Comparison of ENCODE assay signal across 8 mouse cellular contexts in genomic region chr15:7813531-7814370, GRCm38 (mm10). TPM values are rescaled to one million over a fixed set of nuclear protein-coding genes. Genes with fewer than 3 reads are reported as not detected.
DNase-seq lines count a peak whose midpoint lies in the region; ATAC-seq and TF ChIP-seq lines count a peak whose summit lies in the region.

No protein-coding gene starts in this region.

- peaks cover 14% of the 10 kb centered on the region; the same call in 1 of the 2 replicates for H3K4me1 ChIP-seq in heart, embryonic 11.5 days (ENCODE audit: control insufficient read depth, insufficient read depth, low read length)
- H3K4me1 ChIP-seq in forebrain, embryonic 16.5 days (replicated peaks; ENCODE audit: control insufficient read depth, insufficient read depth, low read length) = peaks cover 37% of the 10 kb centered on the region
- H3K4me1 ChIP-seq in limb, embryonic 14.5 days (ENCODE audit: control insufficient read depth, insufficient read depth, low read length) = peaks cover 25% of the 10 kb centered on the region
- peaks cover 27% of the 10 kb centered on the region for H3K4me1 ChIP-seq in olfactory bulb, adult 2 months (ENCODE audit: control insufficient read depth, insufficient read depth, low read length)

- no peak overlapping the region for H3K27ac ChIP-seq in heart, embryonic 11.5 days (ENCODE audit: low read depth, low read length)
- no peak overlapping the region for H3K27ac ChIP-seq in forebrain, embryonic 16.5 days (ENCODE audit: low read length)
- no peak overlapping the region for H3K27ac ChIP-seq in limb, embryonic 14.5 days (replicated peaks; ENCODE audit: low read depth, low read length)
- no peak overlapping the region for H3K27ac ChIP-seq in olfactory bulb, adult 2 months (ENCODE audit: insufficient read depth, low read depth, low read length)

- peaks cover 94% of the 10 kb centered on the region for H3K27me3 ChIP-seq in heart, embryonic 11.5 days (ENCODE audit: control insufficient read depth, insufficient read depth, low read length)
- H3K27me3 ChIP-seq in forebrain, embryonic 16.5 days (replicated peaks; ENCODE audit: control insufficient read depth, insufficient read depth, low read length) = peaks cover 72% of the 10 kb centered on the region
- peaks cover 97% of the 10 kb centered on the region for H3K27me3 ChIP-seq in limb, embryonic 14.5 days (ENCODE audit: control insufficient read depth, insufficient read depth, low read length)

- H3K4me2 ChIP-seq in heart, embryonic 11.5 days = peak overlapping the region; percentile 92
- H3K4me2 ChIP-seq in forebrain, embryonic 16.5 days (ENCODE audit: low read length) = peak overlapping the region; percentile 96
- peak overlapping the region; percentile 99 for H3K4me2 ChIP-seq in limb, embryonic 14.5 days (replicated peaks; ENCODE audit: low read depth, low read length, severe bottlenecking)

- no peak for TF ChIP-seq CTCF in olfactory bulb, adult 2 months (IDR thresholded peaks at IDR 0.05; ENCODE audit: insufficient read depth, low read depth, low read length)

- H3K9ac ChIP-seq in heart, embryonic 11.5 days (ENCODE audit: low read depth, low read length) = peak overlapping the region; percentile 46; the same call in 1 of the 2 replicates
- H3K9ac ChIP-seq in forebrain, embryonic 16.5 days (replicated peaks; ENCODE audit: low read depth, low read length) = peak overlapping the region; percentile 52
- peak overlapping the region; percentile 46 for H3K9ac ChIP-seq in limb, embryonic 14.5 days (ENCODE audit: low read depth, low read length, severe bottlenecking)

- H3K9me3 ChIP-seq in heart, embryonic 11.5 days (replicated peaks; ENCODE audit: control insufficient read depth, low read length) = no peaks in the 10 kb centered on the region
- no peaks in the 10 kb centered on the region for H3K9me3 ChIP-seq in forebrain, embryonic 16.5 days (ENCODE audit: control insufficient read depth, low read length)
- no peaks in the 10 kb centered on the region for H3K9me3 ChIP-seq in limb, embryonic 14.5 days (ENCODE audit: control insufficient read depth, low read length)

- peak overlapping the region; percentile 55 for H3K4me3 ChIP-seq in heart, embryonic 11.5 days (ENCODE audit: low read depth, low read length)
- peak overlapping the region; percentile 57 for H3K4me3 ChIP-seq in forebrain, embryonic 16.5 days (replicated peaks; ENCODE audit: low read length)
- peak overlapping the region; percentile 59 for H3K4me3 ChIP-seq in limb, embryonic 14.5 days (replicated peaks; ENCODE audit: low read length)
- peak overlapping the region; percentile 46 for H3K4me3 ChIP-seq in olfactory bulb, adult 2 months (ENCODE audit: insufficient read depth, low read depth, low read length)

- TF ChIP-seq POLR2A in limb, embryonic 14.5 days (IDR thresholded peaks at IDR 0.05; ENCODE audit: borderline replicate concordance, extremely low read depth, insufficient read depth, insufficient read length) = no peak
- TF ChIP-seq POLR2A in olfactory bulb, adult 2 months (IDR thresholded peaks at IDR 0.05; ENCODE audit: insufficient read depth, low read depth, low read length) = no peak

- H3K36me3 ChIP-seq in heart, embryonic 11.5 days (ENCODE audit: control insufficient read depth, insufficient read depth, low read length) = no peaks in the 10 kb centered on the region
- H3K36me3 ChIP-seq in forebrain, embryonic 16.5 days (ENCODE audit: control insufficient read depth, insufficient read depth) = no peaks in the 10 kb centered on the region
- no peaks in the 10 kb centered on the region for H3K36me3 ChIP-seq in limb, embryonic 14.5 days (ENCODE audit: control insufficient read depth, insufficient read depth, low read length)

- DNase-seq in heart, adult 11 months = no peak
- peak; percentile 29 for DNase-seq in ZHBTc4 (ENCODE audit: low read depth, low spot score)
- no peak for DNase-seq in limb, embryonic 14.5 days (ENCODE audit: low spot score)
- no peak for DNase-seq in thymus, postnatal 0 days (ENCODE audit: low spot score)
- no peak for DNase-seq in ovary, postnatal 36 days (ENCODE audit: low spot score)

- ATAC-seq in heart, embryonic 11.5 days (replicated peaks; ENCODE audit: insufficient number of reproducible peaks, low FRiP score, low TSS enrichment) = no peak
- peak; percentile 54 for ATAC-seq in forebrain, embryonic 16.5 days
- ATAC-seq in limb, embryonic 14.5 days (ENCODE audit: low FRiP score, low read depth) = no peak

- under 1% methylated on average over 42 of the region's 45 CpGs for WGBS in heart, embryonic 11.5 days (ENCODE audit: insufficient replicate concordance)
- WGBS in forebrain, embryonic 16.5 days = 0% methylated on average over 32 of the region's 45 CpGs
- 1% methylated on average over 39 of the region's 45 CpGs for WGBS in limb, embryonic 14.5 days
- WGBS in olfactory bulb, adult 2 months = 2% methylated on average over 45 of the region's 45 CpGs

RNA-seq across cellular contexts. Expression of gene Gdnf, which starts 3.1 kb away (rescaled TPM):
- 0.06 and 0.14 TPM in 2 replicates for polyA plus RNA-seq in heart, embryonic 11.5 days (2014; fragmentation: Nextera tagmentation; extraction: Ambion mirVana)
- polyA plus RNA-seq in forebrain, embryonic 16.5 days (2015; fragmentation: Nextera tagmentation; extraction: Ambion mirVana) = 0.16 and 0.18 TPM in 2 replicates
- polyA plus RNA-seq in limb, embryonic 14.5 days (2012; rRNA removed) = 2.8 and 3.2 TPM in 2 replicates
- polyA plus RNA-seq in limb, embryonic 14.5 days (2014; fragmentation: Nextera tagmentation; extraction: Ambion mirVana) = 1.1 and 1.4 TPM in 2 replicates
- not detected in 2 replicates for polyA plus RNA-seq in olfactory bulb, adult 2 months (2012; ENCODE audit: insufficient read depth, insufficient read length, low replicate concordance, missing spikeins)
- polyA plus RNA-seq in thymus, postnatal 0 days (2015; fragmentation: Nextera tagmentation; extraction: Ambion mirVana) = 0.10 and 0.16 TPM in 2 replicates
